Mouse (Mus musculus) MN1 (cell line): ENCODE data around the gene H2al2b.
"Not testable (repeated sequence)": the region's sequence is repeated elsewhere in the genome, so short reads cannot be mapped to it uniquely, and the experiment has no call there.

Source experiments
- DNase-seq: peaks from one replicate; pipeline ENCODE4 v3.0.0-alpha.2; 2016; ENCODE audit warnings: low spot score

H2al2b gene

DNA sequence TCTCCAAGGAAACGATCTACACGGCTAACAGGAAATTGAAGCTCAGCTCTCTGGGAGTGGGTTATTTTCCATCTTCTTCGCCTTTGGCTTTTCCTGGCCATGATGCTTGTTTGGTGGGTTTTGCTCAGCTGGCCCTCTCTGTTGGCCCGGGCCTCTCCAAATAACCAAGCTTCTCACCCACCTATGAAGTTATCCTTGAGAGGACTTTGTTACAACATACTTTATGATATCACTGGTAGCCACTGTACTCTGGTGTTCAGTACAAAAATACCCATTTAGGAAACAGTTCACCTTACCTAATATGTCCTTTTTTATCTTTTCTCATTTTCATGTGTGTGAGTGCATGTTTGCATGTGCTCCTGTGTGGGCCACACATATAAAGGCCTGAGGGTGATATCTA, at the start of gene H2al2b:
Gene H2al2b, minus strand, starts transcription at position 101 of the 400 bp plus-strand sequence.
- DNase-seq: not testable (repeated sequence)
